Mouse (Mus musculus) liver, embryonic 11.5 days (tissue): Measurements from ENCODE around the gene Slc10a3. TPM values are rescaled to one million over a fixed set of nuclear protein-coding genes. Genes with fewer than 3 reads are reported as not detected.

Experiments used
- polyA plus RNA-seq: library from polyadenylated mRNA; unstranded; fragments of >200 nt; fragmentation: Nextera tagmentation; extraction: Ambion mirVana; gene quantifications from 2 replicates; pipeline ENCODE4 v1.2.1, GENCODE M21; 2014

The Slc10a3 gene
- polyA plus RNA-seq, 1 experiment from 2014 or later: 11.9 TPM

Other genes with a start within 250 kb of the Slc10a3 start
- gene Opn1mw, start 245.9 kb downstream of the Slc10a3 start, polyA plus RNA-seq: not detected in 2 replicates
- gene Mecp2, start 238.0 kb downstream of the Slc10a3 start, polyA plus RNA-seq: 10.5 and 11.8 TPM in 2 replicates
- not detected in 2 replicates for gene Tex28, start 205.5 kb downstream of the Slc10a3 start, polyA plus RNA-seq
- gene Tktl1, start 196.1 kb downstream of the Slc10a3 start, polyA plus RNA-seq: not detected in 2 replicates
- 172 and 175 TPM in 2 replicates for gene Flna, start 123.5 kb downstream of the Slc10a3 start, polyA plus RNA-seq
- 20.7 and 23.2 TPM in 2 replicates for gene Emd, start 118.7 kb downstream of the Slc10a3 start, polyA plus RNA-seq
- 887 and 939 TPM in 2 replicates for gene Rpl10, start 102.5 kb downstream of the Slc10a3 start, polyA plus RNA-seq
- 48.5 and 49.8 TPM in 2 replicates for gene Taz, start 91.4 kb downstream of the Slc10a3 start, polyA plus RNA-seq
- gene Dnase1l1, start 91.0 kb downstream of the Slc10a3 start, polyA plus RNA-seq: 12.1 and 15.3 TPM in 2 replicates
- gene Atp6ap1, start 76.3 kb downstream of the Slc10a3 start, polyA plus RNA-seq: 90.5 and 103 TPM in 2 replicates
- gene Gdi1, start 68.4 kb downstream of the Slc10a3 start, polyA plus RNA-seq: 112 and 122 TPM in 2 replicates
- 55.0 and 55.1 TPM in 2 replicates for gene Fam50a, start 60.3 kb downstream of the Slc10a3 start, polyA plus RNA-seq
- 3.6 and 5.8 TPM in 2 replicates for gene Plxna3, start 44.3 kb downstream of the Slc10a3 start, polyA plus RNA-seq
- gene Lage3, start 19.7 kb downstream of the Slc10a3 start, polyA plus RNA-seq: 94.4 and 102 TPM in 2 replicates
- 72.0 and 75.4 TPM in 2 replicates for gene Ubl4a, start 131 bp downstream of the Slc10a3 start, polyA plus RNA-seq
- 16.8 and 18.5 TPM in 2 replicates for gene Fam3a, start 19.9 kb upstream of the Slc10a3 start, polyA plus RNA-seq
- gene Ikbkg, start 19.9 kb upstream of the Slc10a3 start, polyA plus RNA-seq: 19.2 and 23.0 TPM in 2 replicates
- 65.0 and 76.6 TPM in 2 replicates for gene G6pdx, start 55.8 kb upstream of the Slc10a3 start, polyA plus RNA-seq
- gene Gm6880, start 108.0 kb upstream of the Slc10a3 start, polyA plus RNA-seq: not detected in 2 replicates
- gene Olfr1326-ps1, start 201.5 kb upstream of the Slc10a3 start, polyA plus RNA-seq: not detected in 2 replicates
- gene Olfr1325, start 219.3 kb upstream of the Slc10a3 start, polyA plus RNA-seq: not detected in 2 replicates